Mouse (Mus musculus): ENCODE results near the gene 0610009B22Rik. TPM values are rescaled to one million over a fixed set of nuclear protein-coding genes. Genes with fewer than 3 reads are reported as not detected.

The 0610009B22Rik gene
- polyA plus RNA-seq, 1 experiment from 2014 or later = 75.5 TPM

GRCm38 (mm10) chr11:51652889-51653418 lies 35.7 kb downstream of the 0610009B22Rik start:
- ATAC-seq (replicated peaks; ENCODE audit: extremely low read depth, insufficient read depth, low FRiP score) = no peak
- no peak overlapping the region for H3K4me2 ChIP-seq (ENCODE audit: low read depth, low read length)

GRCm38 (mm10) chr11:51650691-51651515 lies 37.8 kb downstream of the 0610009B22Rik start, which contains the start of the genes N4bp3 and D930048N14Rik:
Gene N4bp3 (minus strand): TSS chr11:51650842.
Gene D930048N14Rik (plus strand): TSS chr11:51650954.
- Histone ChIP-seq H3K36me3 (ENCODE audit: control insufficient read depth, insufficient read depth) (no peaks in the 10 kb centered on the region), H3K4me2 (ENCODE audit: low read depth, low read length) (peak within 1 kb of the TSS; percentile 87), H3K9me3 (replicated peaks; ENCODE audit: control insufficient read depth, low read length) (no peaks in the 10 kb centered on the region), H3K9ac (ENCODE audit: low read length) (peak within 1 kb of the TSS; percentile 73), H3K27ac (ENCODE audit: low read length) (peak within 1 kb of the TSS; percentile 49), H3K4me1 (ENCODE audit: control insufficient read depth, insufficient read depth, low read length) (peaks cover 26% of the 10 kb centered on the region), H3K27me3 (ENCODE audit: control insufficient read depth, insufficient read depth, low read length) (no peaks in the 10 kb centered on the region), H3K4me3 (ENCODE audit: low read length) (peak within 1 kb of the TSS; percentile 65)
- 1% methylated on average over 70 of the region's 70 CpGs for WGBS
- peak; percentile 67 for ATAC-seq (replicated peaks; ENCODE audit: extremely low read depth, insufficient read depth, low FRiP score)

More at GRCm38 (mm10) chr11:51652889-51653418, 35.7 kb downstream of the 0610009B22Rik start:
- H3K36me3 ChIP-seq (ENCODE audit: control insufficient read depth, insufficient read depth) = no peaks in the 10 kb centered on the region
- H3K4me3 ChIP-seq (ENCODE audit: low read length) = no peak overlapping the region
- WGBS = 89% methylated on average over 4 of the region's 4 CpGs
- no peak overlapping the region for H3K9ac ChIP-seq (ENCODE audit: low read length)
- peaks cover 20% of the 10 kb centered on the region for H3K4me1 ChIP-seq (ENCODE audit: control insufficient read depth, insufficient read depth, low read length)
- H3K9me3 ChIP-seq (replicated peaks; ENCODE audit: control insufficient read depth, low read length) = no peaks in the 10 kb centered on the region
- no peak overlapping the region for H3K27ac ChIP-seq (ENCODE audit: low read length)
- no peaks in the 10 kb centered on the region for H3K27me3 ChIP-seq (ENCODE audit: control insufficient read depth, insufficient read depth, low read length)

- Histone ChIP-seq H3K27me3 (ENCODE audit: control insufficient read depth, insufficient read depth, low read length) (no peaks in the 10 kb centered on the region), H3K4me3 (ENCODE audit: low read length) (peak overlapping the region; percentile 65), H3K36me3 (ENCODE audit: control insufficient read depth, insufficient read depth) (no peaks in the 10 kb centered on the region), H3K27ac (ENCODE audit: low read length) (peak overlapping the region; percentile 49), H3K9ac (ENCODE audit: low read length) (peak overlapping the region; percentile 73), H3K9me3 (replicated peaks; ENCODE audit: control insufficient read depth, low read length) (no peaks in the 10 kb centered on the region), H3K4me1 (ENCODE audit: control insufficient read depth, insufficient read depth, low read length) (peaks cover 32% of the 10 kb centered on the region), H3K4me2 (ENCODE audit: low read depth, low read length) (peak overlapping the region; percentile 87)
- ATAC-seq (replicated peaks; ENCODE audit: extremely low read depth, insufficient read depth, low FRiP score) = 0 out of 2 replicates have a peak, but pooled peaks have one; percentile 10
- under 1% methylated on average over 30 of the region's 30 CpGs for WGBS
Observed at GRCm38 (mm10) chr11:51650261-51650660, 38.4 kb downstream of the 0610009B22Rik start.

- Histone ChIP-seq H3K27ac (ENCODE audit: low read length) (peak overlapping the region; percentile 40), H3K4me2 (ENCODE audit: low read depth, low read length) (peak overlapping the region; percentile 87), H3K4me3 (ENCODE audit: low read length) (peak overlapping the region; percentile 65), H3K36me3 (ENCODE audit: control insufficient read depth, insufficient read depth) (0 out of 2 replicates have a peak, but pooled peaks cover 2% of the 10 kb centered on the region), H3K27me3 (ENCODE audit: control insufficient read depth, insufficient read depth, low read length) (no peaks in the 10 kb centered on the region), H3K4me1 (ENCODE audit: control insufficient read depth, insufficient read depth, low read length) (peaks cover 33% of the 10 kb centered on the region), H3K9me3 (replicated peaks; ENCODE audit: control insufficient read depth, low read length) (no peaks in the 10 kb centered on the region), H3K9ac (ENCODE audit: low read length) (peak overlapping the region; percentile 73)
- no peak for ATAC-seq (replicated peaks; ENCODE audit: extremely low read depth, insufficient read depth, low FRiP score)
- WGBS = 5% methylated on average over 7 of the region's 7 CpGs
Observed at GRCm38 (mm10) chr11:51649889-51650199, 38.8 kb downstream of the 0610009B22Rik start.

- Histone ChIP-seq H3K9me3 (replicated peaks; ENCODE audit: control insufficient read depth, low read length) (no peaks in the 10 kb centered on the region), H3K27me3 (ENCODE audit: control insufficient read depth, insufficient read depth, low read length) (no peaks in the 10 kb centered on the region), H3K36me3 (ENCODE audit: control insufficient read depth, insufficient read depth) (peaks cover 4% of the 10 kb centered on the region; the same call in 1 of the 2 replicates), H3K27ac (ENCODE audit: low read length) (peak overlapping the region; percentile 40), H3K4me2 (ENCODE audit: low read depth, low read length) (peak overlapping the region; percentile 87), H3K4me1 (ENCODE audit: control insufficient read depth, insufficient read depth, low read length) (peaks cover 33% of the 10 kb centered on the region), H3K4me3 (ENCODE audit: low read length) (peak overlapping the region; percentile 65), H3K9ac (ENCODE audit: low read length) (peak overlapping the region; percentile 73)
- no peak for ATAC-seq (replicated peaks; ENCODE audit: extremely low read depth, insufficient read depth, low FRiP score)
- WGBS = 37% methylated on average over 11 of the region's 11 CpGs
Observed at GRCm38 (mm10) chr11:51649111-51649888, 39.4 kb downstream of the 0610009B22Rik start.

GRCm38 (mm10) chr11:51648566-51648965 lies 40.1 kb downstream of the 0610009B22Rik start:
- H3K4me1 ChIP-seq (ENCODE audit: control insufficient read depth, insufficient read depth, low read length) = peaks cover 35% of the 10 kb centered on the region
- H3K36me3 ChIP-seq (ENCODE audit: control insufficient read depth, insufficient read depth) = peaks cover 10% of the 10 kb centered on the region
- H3K27ac ChIP-seq (ENCODE audit: low read length) = peak overlapping the region; percentile 28
- 17% methylated on average over 3 of the region's 3 CpGs for WGBS
- no peak for ATAC-seq (replicated peaks; ENCODE audit: extremely low read depth, insufficient read depth, low FRiP score)
- H3K27me3 ChIP-seq (ENCODE audit: control insufficient read depth, insufficient read depth, low read length) = no peaks in the 10 kb centered on the region
- no peaks in the 10 kb centered on the region for H3K9me3 ChIP-seq (replicated peaks; ENCODE audit: control insufficient read depth, low read length)
- H3K9ac ChIP-seq (ENCODE audit: low read length) = peak overlapping the region; percentile 73
- peak overlapping the region; percentile 87 for H3K4me2 ChIP-seq (ENCODE audit: low read depth, low read length)
- H3K4me3 ChIP-seq (ENCODE audit: low read length) = peak overlapping the region; percentile 65

GRCm38 (mm10) chr11:51646751-51647667 lies 41.7 kb downstream of the 0610009B22Rik start:
- Histone ChIP-seq H3K36me3 (ENCODE audit: control insufficient read depth, insufficient read depth) (peaks cover 15% of the 10 kb centered on the region), H3K4me3 (ENCODE audit: low read length) (peak overlapping the region; percentile 28), H3K9ac (ENCODE audit: low read length) (peak overlapping the region; percentile 36), H3K9me3 (replicated peaks; ENCODE audit: control insufficient read depth, low read length) (no peaks in the 10 kb centered on the region), H3K27ac (ENCODE audit: low read length) (peak overlapping the region; percentile 84), H3K27me3 (ENCODE audit: control insufficient read depth, insufficient read depth, low read length) (no peaks in the 10 kb centered on the region), H3K4me2 (ENCODE audit: low read depth, low read length) (peak overlapping the region; percentile 87), H3K4me1 (ENCODE audit: control insufficient read depth, insufficient read depth, low read length) (peaks cover 35% of the 10 kb centered on the region)
- WGBS = 51% methylated on average over 15 of the region's 15 CpGs
- peak; percentile 24 for ATAC-seq (replicated peaks; ENCODE audit: extremely low read depth, insufficient read depth, low FRiP score)

- ATAC-seq (replicated peaks; ENCODE audit: extremely low read depth, insufficient read depth, low FRiP score) = no peak
- H3K9ac ChIP-seq (ENCODE audit: low read length) = no peak overlapping the region
- H3K27me3 ChIP-seq (ENCODE audit: control insufficient read depth, insufficient read depth, low read length) = no peaks in the 10 kb centered on the region
- WGBS = 73% methylated on average over 7 of the region's 7 CpGs
- H3K4me1 ChIP-seq (ENCODE audit: control insufficient read depth, insufficient read depth, low read length) = peaks cover 35% of the 10 kb centered on the region
- peaks cover 15% of the 10 kb centered on the region for H3K36me3 ChIP-seq (ENCODE audit: control insufficient read depth, insufficient read depth)
- no peak overlapping the region for H3K4me3 ChIP-seq (ENCODE audit: low read length)
- H3K27ac ChIP-seq (ENCODE audit: low read length) = peak overlapping the region; percentile 84
- H3K9me3 ChIP-seq (replicated peaks; ENCODE audit: control insufficient read depth, low read length) = no peaks in the 10 kb centered on the region
- peak overlapping the region; percentile 87; the same call in 1 of the 2 replicates for H3K4me2 ChIP-seq (ENCODE audit: low read depth, low read length)
Observed at GRCm38 (mm10) chr11:51646245-51646644, 42.4 kb downstream of the 0610009B22Rik start.

Measured in heart, embryonic 16.5 days (tissue).